Mouse (Mus musculus) hindbrain, embryonic 13.5 days (tissue): ENCODE results near the gene 9330182O14Rik. TPM values are rescaled to one million over a fixed set of nuclear protein-coding genes. Genes with fewer than 3 reads are reported as not detected.

Source experiments
- ATAC-seq: fragments of 200-750 bp; cut with Nextera tagmentation; 2 replicates; pipeline ENCODE4 v1.8.0; 2017; ENCODE audit warnings: moderate TSS enrichment; ENCODE audit not compliant: low FRiP score
- H3K27ac ChIP-seq: fragments of 300-500 bp; sonication (generic); 2 replicates; pipeline ENCODE4 v1.5.1; 2015; ENCODE audit warnings: inconsistent platforms, mild to moderate bottlenecking, moderate library complexity
- H3K27me3 ChIP-seq: fragments of 300-500 bp; sonication (generic); 2 replicates; pipeline ENCODE4 v1.6.1; 2015; ENCODE audit warnings: mild to moderate bottlenecking, inconsistent platforms
- H3K36me3 ChIP-seq: fragments of 300-500 bp; sonication (generic); 2 replicates; pipeline ENCODE4 v1.6.1; 2015; ENCODE audit warnings: mild to moderate bottlenecking, inconsistent platforms
- H3K4me1 ChIP-seq: fragments of 300-500 bp; sonication (generic); replicated peaks from 2 replicates; pipeline ENCODE4 v1.6.1; 2015; ENCODE audit warnings: inconsistent platforms
- H3K4me2 ChIP-seq: fragments of 300-500 bp; sonication (generic); 2 replicates; pipeline ENCODE4 v1.6.1; 2015; ENCODE audit warnings: inconsistent platforms, mild to moderate bottlenecking, moderate library complexity
- H3K4me3 ChIP-seq: fragments of 300-500 bp; sonication (generic); 2 replicates; pipeline ENCODE4 v1.5.1; 2015; ENCODE audit warnings: mild to moderate bottlenecking, inconsistent platforms
- H3K9ac ChIP-seq: fragments of 300-500 bp; sonication (generic); 2 replicates; pipeline ENCODE4 v1.6.1; 2015; ENCODE audit warnings: mild to moderate bottlenecking, inconsistent platforms
- H3K9me3 ChIP-seq: fragments of 300-500 bp; sonication (generic); 2 replicates; pipeline ENCODE4 v1.6.1; 2016; ENCODE audit warnings: inconsistent platforms
- WGBS: fragments of 180-500 bp; shearing (Covaris S2); methylation state at CpG from one replicate; pipeline ENCODE4 v1.1.7; 2015; 5-methylcytosine and 5-hydroxymethylcytosine counted together
- polyA plus RNA-seq: library from polyadenylated mRNA; unstranded; fragments of >200 nt; fragmentation: Nextera tagmentation; extraction: Ambion mirVana; gene quantifications from 2 replicates; pipeline ENCODE4 v1.2.1, GENCODE M21; 2015

Gene 9330182O14Rik
- polyA plus RNA-seq: not detected in 2 replicates

GRCm38 (mm10) chr15:40134152-40134792 is at the start of gene 9330182O14Rik:
Gene 9330182O14Rik (plus strand): TSS chr15:40134365.
- WGBS: 64% methylated on average over 10 of the region's 10 CpGs
- 0 out of 2 replicates have a peak, but pooled peaks cover 6% of the 10 kb centered on the region for H3K4me1 ChIP-seq

GRCm38 (mm10) chr15:40103304-40103703 is 30.9 kb upstream of the 9330182O14Rik start:
- no peaks in the 10 kb centered on the region for H3K4me1 ChIP-seq
- WGBS: 87% methylated on average over 2 of the region's 2 CpGs
- no peaks in the 10 kb centered on the region for H3K27me3 ChIP-seq
- H3K4me2 ChIP-seq: no peak overlapping the region
- no peak overlapping the region for H3K4me3 ChIP-seq
- no peak for ATAC-seq
- no peaks in the 10 kb centered on the region for H3K36me3 ChIP-seq
- H3K9ac ChIP-seq: no peak overlapping the region
- no peaks in the 10 kb centered on the region for H3K9me3 ChIP-seq
- H3K27ac ChIP-seq: no peak overlapping the region

More at GRCm38 (mm10) chr15:40134152-40134792, at the start of gene 9330182O14Rik:
- Histone ChIP-seq H3K9ac (no peak within 1 kb of the TSS), H3K36me3 (no peaks in the 10 kb centered on the region), H3K27me3 (no peaks in the 10 kb centered on the region), H3K9me3 (no peaks in the 10 kb centered on the region), H3K27ac (no peak within 1 kb of the TSS), H3K4me3 (no peak within 1 kb of the TSS), H3K4me2 (no peak within 1 kb of the TSS)
- ATAC-seq: no peak

GRCm38 (mm10) chr15:40105712-40106111 is 28.5 kb upstream of the 9330182O14Rik start:
- no peak overlapping the region for H3K4me3 ChIP-seq
- no peaks in the 10 kb centered on the region for H3K4me1 ChIP-seq
- no peaks in the 10 kb centered on the region for H3K27me3 ChIP-seq
- no peak overlapping the region for H3K27ac ChIP-seq
- ATAC-seq: no peak
- no peak overlapping the region for H3K4me2 ChIP-seq
- 86% methylated on average over 4 of the region's 4 CpGs for WGBS
- no peaks in the 10 kb centered on the region for H3K9me3 ChIP-seq
- H3K36me3 ChIP-seq: no peaks in the 10 kb centered on the region
- H3K9ac ChIP-seq: no peak overlapping the region

GRCm38 (mm10) chr15:40113888-40114576 is 20.1 kb upstream of the 9330182O14Rik start:
- H3K9me3 ChIP-seq: no peaks in the 10 kb centered on the region
- peak overlapping the region; percentile 58; the same call in 1 of the 2 replicates for H3K27ac ChIP-seq
- ATAC-seq: peak; percentile 44
- H3K4me1 ChIP-seq: peaks cover 22% of the 10 kb centered on the region
- H3K27me3 ChIP-seq: no peaks in the 10 kb centered on the region
- peak overlapping the region; percentile 13; the same call in 1 of the 2 replicates for H3K4me3 ChIP-seq
- H3K9ac ChIP-seq: peak overlapping the region; percentile 40; the same call in 1 of the 2 replicates
- WGBS: 24% methylated on average over 15 of the region's 18 CpGs
- H3K4me2 ChIP-seq: peak overlapping the region; percentile 50
- H3K36me3 ChIP-seq: no peaks in the 10 kb centered on the region

- H3K4me1 ChIP-seq: peaks cover 22% of the 10 kb centered on the region
- H3K4me3 ChIP-seq: peak overlapping the region; percentile 13
- H3K27me3 ChIP-seq: no peaks in the 10 kb centered on the region
- ATAC-seq: peak; percentile 85
- no peaks in the 10 kb centered on the region for H3K36me3 ChIP-seq
- peak overlapping the region; percentile 58 for H3K27ac ChIP-seq
- WGBS: 17% methylated on average over 22 of the region's 22 CpGs
- H3K9ac ChIP-seq: peak overlapping the region; percentile 40; the same call in 1 of the 2 replicates
- H3K9me3 ChIP-seq: no peaks in the 10 kb centered on the region
- H3K4me2 ChIP-seq: peak overlapping the region; percentile 50
These were observed 19.4 kb upstream of the 9330182O14Rik start for GRCm38 (mm10) chr15:40114600-40115271.

GRCm38 (mm10) chr15:40116396-40116795 is 17.8 kb upstream of the 9330182O14Rik start:
- Histone ChIP-seq H3K4me1 (peaks cover 22% of the 10 kb centered on the region), H3K27ac (no peak overlapping the region), H3K27me3 (no peaks in the 10 kb centered on the region), H3K9ac (no peak overlapping the region), H3K36me3 (no peaks in the 10 kb centered on the region), H3K4me2 (no peak overlapping the region), H3K9me3 (no peaks in the 10 kb centered on the region), H3K4me3 (no peak overlapping the region)
- no peak; the same call in 1 of the 2 replicates for ATAC-seq
- 75% methylated on average over 3 of the region's 3 CpGs for WGBS

GRCm38 (mm10) chr15:40124211-40124953 is 9.8 kb upstream of the 9330182O14Rik start:
- no peaks in the 10 kb centered on the region for H3K9me3 ChIP-seq
- ATAC-seq: no peak
- H3K9ac ChIP-seq: no peak overlapping the region; the same call in 1 of the 2 replicates
- WGBS: 66% methylated on average over 9 of the region's 9 CpGs
- 0 out of 2 replicates have a peak, but pooled peaks cover under 1% of the 10 kb centered on the region for H3K4me1 ChIP-seq
- no peaks in the 10 kb centered on the region for H3K27me3 ChIP-seq
- 0 out of 2 replicates have a peak overlapping the region, but pooled peaks have one; percentile 40 for H3K27ac ChIP-seq
- H3K4me2 ChIP-seq: no peak overlapping the region
- H3K4me3 ChIP-seq: no peak overlapping the region
- no peaks in the 10 kb centered on the region for H3K36me3 ChIP-seq

- Histone ChIP-seq H3K27me3 (no peaks in the 10 kb centered on the region), H3K4me2 (no peak overlapping the region), H3K9me3 (no peaks in the 10 kb centered on the region), H3K4me1 (0 out of 2 replicates have a peak, but pooled peaks cover 6% of the 10 kb centered on the region), H3K4me3 (no peak overlapping the region), H3K27ac (no peak overlapping the region), H3K36me3 (no peaks in the 10 kb centered on the region), H3K9ac (no peak overlapping the region)
- no peak for ATAC-seq
- WGBS: 54% methylated on average over 5 of the region's 5 CpGs
These were observed 4.7 kb upstream of the 9330182O14Rik start for GRCm38 (mm10) chr15:40129496-40129895.

GRCm38 (mm10) chr15:40130880-40131478 is 3.2 kb upstream of the 9330182O14Rik start:
- WGBS: 25% methylated on average over 15 of the region's 15 CpGs
- peak; percentile 52; the same call in 1 of the 2 replicates for ATAC-seq
- Histone ChIP-seq H3K4me3 (no peak overlapping the region), H3K9ac (no peak overlapping the region), H3K4me1 (0 out of 2 replicates have a peak, but pooled peaks cover 6% of the 10 kb centered on the region), H3K4me2 (no peak overlapping the region), H3K27ac (no peak overlapping the region), H3K27me3 (no peaks in the 10 kb centered on the region), H3K36me3 (no peaks in the 10 kb centered on the region), H3K9me3 (no peaks in the 10 kb centered on the region)

GRCm38 (mm10) chr15:40132408-40132807 is 1.8 kb upstream of the 9330182O14Rik start:
- H3K27me3 ChIP-seq: no peaks in the 10 kb centered on the region
- no peaks in the 10 kb centered on the region for H3K36me3 ChIP-seq
- H3K4me2 ChIP-seq: no peak overlapping the region
- ATAC-seq: no peak
- H3K27ac ChIP-seq: no peak overlapping the region
- no peak overlapping the region for H3K4me3 ChIP-seq
- 0 out of 2 replicates have a peak, but pooled peaks cover 6% of the 10 kb centered on the region for H3K4me1 ChIP-seq
- no peaks in the 10 kb centered on the region for H3K9me3 ChIP-seq
- 78% methylated on average over 4 of the region's 4 CpGs for WGBS
- no peak overlapping the region for H3K9ac ChIP-seq

GRCm38 (mm10) chr15:40144221-40144620 is 10.1 kb downstream of the 9330182O14Rik start:
- H3K27me3 ChIP-seq: no peaks in the 10 kb centered on the region
- H3K9me3 ChIP-seq: no peaks in the 10 kb centered on the region
- no peak overlapping the region for H3K4me2 ChIP-seq
- no peak overlapping the region for H3K9ac ChIP-seq
- ATAC-seq: peak; percentile 63
- WGBS: 54% methylated on average over 7 of the region's 7 CpGs
- no peak overlapping the region for H3K4me3 ChIP-seq
- H3K4me1 ChIP-seq: no peaks in the 10 kb centered on the region
- no peak overlapping the region for H3K27ac ChIP-seq
- no peaks in the 10 kb centered on the region for H3K36me3 ChIP-seq
